Mouse (Mus musculus): ENCODE results near the gene Sfta2. TPM values are rescaled to one million over a fixed set of nuclear protein-coding genes. Genes with fewer than 3 reads are reported as not detected.

Gene Sfta2
- total RNA-seq, 2 experiments from 2014 or later = not detected

DNA sequence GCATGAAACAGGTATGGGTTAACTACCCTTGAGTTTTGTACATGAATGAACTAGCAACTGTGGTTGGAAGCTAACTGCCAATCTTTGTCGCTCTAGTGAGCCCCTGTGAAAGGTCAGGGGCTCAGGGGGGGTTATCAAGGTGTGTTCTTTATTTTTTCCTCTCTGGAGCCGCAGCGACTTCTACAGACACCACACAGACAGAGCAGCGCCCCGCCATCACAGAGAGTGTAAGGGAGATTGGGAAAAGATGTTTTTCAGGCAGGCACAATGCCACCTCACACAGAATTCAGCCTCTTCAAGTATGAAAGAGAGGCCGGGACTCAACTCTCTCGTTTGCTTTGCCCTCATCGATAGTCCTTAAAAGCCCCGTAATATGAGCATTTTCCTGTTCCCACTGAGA lies 9.2 kb upstream of the Sfta2 start:
- DNase-seq (ENCODE audit: low spot score in 2 of 2) = no peak

DNA sequence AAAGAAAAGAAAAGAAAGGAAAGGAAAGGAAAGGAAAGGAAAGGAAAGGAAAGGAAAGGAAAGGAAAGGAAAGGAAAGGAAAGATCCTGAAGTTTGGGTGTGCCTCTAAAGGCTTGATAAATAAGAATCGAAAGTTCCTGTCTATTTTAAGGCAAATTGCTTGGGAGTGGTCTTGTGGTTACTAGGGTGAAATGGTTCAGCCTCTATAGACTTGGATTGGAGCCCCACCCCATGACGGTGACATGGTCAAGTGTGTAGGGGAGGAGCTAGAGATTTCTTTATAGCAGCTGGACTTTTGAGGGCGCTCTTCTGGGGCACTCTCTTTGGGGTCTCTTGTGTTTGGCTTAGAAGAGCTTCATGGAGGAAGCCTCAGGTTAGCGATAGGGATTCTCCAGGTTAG lies 7.6 kb upstream of the Sfta2 start:
- DNase-seq (ENCODE audit: low spot score in 2 of 2) = no peak

DNA sequence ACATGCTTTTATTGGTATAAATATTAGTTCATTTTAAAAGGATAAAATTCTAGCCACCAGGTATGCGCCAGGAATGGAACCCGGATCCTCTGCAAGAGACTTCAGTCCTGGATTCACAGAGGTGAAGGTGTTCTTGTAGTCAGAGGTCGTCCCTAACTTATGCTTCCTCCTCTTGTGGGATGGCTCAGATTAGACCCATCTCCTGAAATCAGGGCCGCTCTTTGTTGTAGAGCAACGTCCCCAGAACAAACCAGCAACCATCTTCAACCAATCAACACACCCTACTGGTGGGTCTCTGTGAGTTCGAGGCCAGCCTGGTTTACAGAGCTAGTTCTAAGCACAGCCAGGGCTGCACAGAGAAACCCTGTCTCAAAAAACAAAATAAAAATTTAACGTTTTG lies 6.9 kb upstream of the Sfta2 start:
- DNase-seq (ENCODE audit: low spot score in 2 of 2) = no peak

DNA sequence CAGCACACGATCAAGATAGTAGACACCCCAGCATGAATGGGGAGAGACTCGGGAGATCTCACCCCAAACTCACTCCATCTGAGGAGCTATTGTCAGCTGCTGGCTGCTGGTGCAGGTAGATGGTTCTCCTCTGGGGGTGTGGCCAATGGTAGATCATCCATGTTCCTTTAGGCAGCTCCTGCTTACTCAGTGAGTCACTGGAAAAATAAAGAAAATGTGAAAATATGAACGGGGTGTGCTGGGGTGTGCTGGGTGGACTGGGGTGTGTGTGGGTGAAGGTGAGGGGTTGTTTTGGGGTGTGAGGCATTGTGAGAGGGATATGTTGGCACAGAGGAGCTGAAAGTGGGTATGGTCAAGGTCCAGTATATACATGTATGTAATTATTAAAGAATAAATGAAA lies 4.0 kb upstream of the Sfta2 start:
- DNase-seq (ENCODE audit: low spot score in 2 of 2) = no peak

DNA sequence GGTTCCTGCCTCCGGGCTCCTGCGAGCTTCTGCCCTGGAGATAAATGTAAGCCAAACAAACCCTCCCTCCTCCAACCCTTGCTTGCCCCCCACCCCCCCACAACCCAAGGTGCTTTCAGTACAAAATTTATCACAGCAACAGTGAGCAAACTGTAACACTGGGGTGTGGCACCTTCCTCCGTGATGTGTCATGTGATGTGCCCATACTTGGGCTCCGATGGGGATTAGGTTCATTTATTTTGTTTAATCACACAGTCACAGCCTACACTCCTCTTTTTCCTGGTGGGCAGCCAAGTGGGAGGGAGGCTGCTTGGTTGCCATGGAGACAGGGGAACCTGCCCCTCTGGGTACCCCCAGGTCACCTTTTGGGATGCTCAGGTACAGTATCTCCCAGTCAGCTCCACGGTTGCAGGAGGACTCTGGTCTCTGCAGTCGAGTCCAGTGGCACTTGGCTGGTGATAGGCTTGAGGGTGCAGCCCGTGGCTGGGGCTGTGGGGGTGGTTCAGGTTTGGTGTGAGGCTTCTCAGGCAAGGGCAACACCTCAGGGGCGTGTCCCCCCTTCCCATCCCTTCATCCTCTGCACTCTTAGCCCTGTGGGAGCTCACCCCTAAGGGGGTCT lies 496 bp downstream of the Sfta2 start:
- no peak for DNase-seq (ENCODE audit: low spot score in 2 of 2)

DNA sequence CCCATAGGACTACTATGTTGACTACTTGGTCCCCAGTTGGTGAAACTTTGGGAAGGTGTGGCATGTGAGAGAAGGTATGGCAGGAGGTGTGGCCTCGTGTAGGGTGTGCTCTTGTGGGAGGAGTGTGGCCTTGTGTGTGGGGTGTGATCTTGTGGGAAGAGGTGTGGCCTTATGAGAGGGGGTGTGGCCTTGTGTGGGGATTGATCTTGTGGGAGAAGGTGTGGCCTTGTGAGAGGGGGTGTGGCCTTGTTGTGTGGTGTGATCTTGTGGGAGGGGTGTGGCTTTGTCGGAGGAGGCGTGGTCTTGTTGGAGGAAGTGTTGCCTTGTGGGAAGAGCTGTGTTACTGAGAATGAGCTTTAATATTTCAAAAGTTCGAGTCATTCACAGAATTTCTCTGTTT lies 15.8 kb downstream of the Sfta2 start:
- DNase-seq (ENCODE audit: low spot score in 2 of 2) = no peak

DNA sequence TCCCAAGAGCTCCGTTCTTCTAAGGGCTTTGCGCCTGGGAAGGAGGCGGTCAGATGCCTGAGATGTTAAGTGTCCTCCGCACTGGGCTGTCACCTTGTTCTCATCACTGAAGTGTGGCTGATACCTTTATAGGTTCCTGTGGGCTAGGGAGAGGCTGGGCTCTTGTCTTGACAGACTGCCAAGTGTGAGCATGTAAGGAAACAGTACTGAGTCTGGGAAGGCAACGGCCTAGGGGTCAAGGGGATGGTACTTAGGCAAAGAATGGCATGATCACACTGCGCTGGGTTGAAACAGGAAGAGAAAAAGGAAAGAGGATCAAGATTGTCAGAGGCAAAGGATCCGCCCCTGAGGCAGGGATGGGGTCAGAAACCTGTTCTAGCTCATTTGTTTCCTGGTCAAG lies 25.2 kb downstream of the Sfta2 start, which contains the start of gene Gm9573:
Gene Gm9573 (minus strand): TSS at position 101 of the 400 bp plus-strand sequence.
- DNase-seq (ENCODE audit: low spot score in 2 of 2) = no peak

DNA sequence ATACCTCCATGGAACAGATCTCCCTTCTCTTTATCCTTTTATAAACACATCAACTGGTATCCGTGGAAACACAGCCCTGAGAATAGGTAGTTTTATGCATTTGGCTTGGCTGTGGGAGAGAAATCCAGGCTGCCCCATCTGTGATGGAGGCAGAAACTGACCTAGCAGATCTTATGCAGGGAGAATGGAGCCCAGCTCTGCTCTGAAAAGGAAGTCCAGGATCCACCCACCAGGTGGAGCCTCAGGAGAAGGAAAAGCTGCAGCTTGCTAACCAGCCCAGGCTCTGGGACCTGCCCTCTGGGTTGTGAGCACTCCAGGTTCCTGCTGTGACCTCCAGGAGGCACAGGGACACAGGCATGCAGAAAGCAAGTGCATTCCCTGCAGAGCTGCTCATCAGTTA lies 32.6 kb downstream of the Sfta2 start:
- no peak for DNase-seq (ENCODE audit: low spot score in 2 of 2)

DNA sequence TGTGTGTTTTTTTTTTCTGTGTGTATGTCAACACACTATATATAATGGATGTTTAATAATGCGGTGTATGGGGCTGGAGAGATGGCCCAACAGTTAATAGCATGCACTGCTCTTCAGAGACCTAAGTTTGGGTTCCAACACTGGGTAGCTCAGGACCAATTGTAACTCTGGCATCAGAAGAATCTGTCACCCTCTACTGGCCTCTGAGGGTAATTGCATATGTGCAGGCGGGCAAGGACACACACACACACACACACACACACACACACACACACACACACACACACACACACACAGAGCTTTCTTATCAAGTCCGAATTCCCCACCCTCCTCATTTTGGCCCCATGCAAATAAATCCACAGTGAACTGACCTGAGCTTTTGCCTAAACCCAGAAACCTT lies 33.9 kb downstream of the Sfta2 start:
- DNase-seq (ENCODE audit: low spot score in 2 of 2) = no peak

DNA sequence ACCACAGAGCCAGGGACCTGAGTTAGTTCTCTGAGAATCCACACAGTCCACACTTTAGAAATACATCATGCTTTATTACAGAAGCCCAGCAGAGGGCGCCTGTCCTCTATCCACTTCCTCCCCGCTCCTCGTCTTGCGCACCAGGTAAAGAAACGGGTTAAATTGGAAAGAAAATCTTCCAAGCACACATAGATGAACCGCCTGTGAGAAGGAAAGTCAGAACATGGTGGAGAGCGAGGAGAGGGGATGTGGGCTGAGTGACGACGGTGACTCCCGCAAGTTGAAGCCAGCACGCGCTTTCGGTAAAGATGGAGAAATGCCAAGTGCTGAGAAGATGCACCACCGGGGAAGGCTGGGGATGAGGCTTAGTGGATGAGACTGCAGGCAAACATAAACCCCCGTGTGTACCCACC lies 34.4 kb downstream of the Sfta2 start:
- DNase-seq (ENCODE audit: low spot score in 2 of 2) = no peak

DNA sequence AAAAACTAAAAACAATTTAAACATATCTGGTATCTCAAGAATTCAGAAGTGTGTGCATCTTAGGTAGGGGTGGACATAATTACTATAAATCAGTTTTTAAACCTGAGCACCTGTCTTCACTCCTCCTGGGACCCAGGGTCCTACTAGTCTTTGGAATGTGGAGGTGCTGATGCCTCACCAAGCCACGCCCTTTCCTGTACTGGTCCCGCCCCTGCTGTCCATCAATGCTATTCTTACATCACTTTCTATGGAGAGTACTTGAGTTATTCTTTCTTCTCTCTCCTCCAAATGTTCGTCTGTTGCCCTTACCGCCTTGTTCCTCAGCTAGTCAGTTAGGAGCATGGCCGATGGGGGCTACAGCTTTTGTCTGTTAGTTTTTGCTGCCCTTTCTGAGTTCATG lies 35.0 kb downstream of the Sfta2 start:
- no peak for DNase-seq (ENCODE audit: low spot score in 2 of 2)

DNA sequence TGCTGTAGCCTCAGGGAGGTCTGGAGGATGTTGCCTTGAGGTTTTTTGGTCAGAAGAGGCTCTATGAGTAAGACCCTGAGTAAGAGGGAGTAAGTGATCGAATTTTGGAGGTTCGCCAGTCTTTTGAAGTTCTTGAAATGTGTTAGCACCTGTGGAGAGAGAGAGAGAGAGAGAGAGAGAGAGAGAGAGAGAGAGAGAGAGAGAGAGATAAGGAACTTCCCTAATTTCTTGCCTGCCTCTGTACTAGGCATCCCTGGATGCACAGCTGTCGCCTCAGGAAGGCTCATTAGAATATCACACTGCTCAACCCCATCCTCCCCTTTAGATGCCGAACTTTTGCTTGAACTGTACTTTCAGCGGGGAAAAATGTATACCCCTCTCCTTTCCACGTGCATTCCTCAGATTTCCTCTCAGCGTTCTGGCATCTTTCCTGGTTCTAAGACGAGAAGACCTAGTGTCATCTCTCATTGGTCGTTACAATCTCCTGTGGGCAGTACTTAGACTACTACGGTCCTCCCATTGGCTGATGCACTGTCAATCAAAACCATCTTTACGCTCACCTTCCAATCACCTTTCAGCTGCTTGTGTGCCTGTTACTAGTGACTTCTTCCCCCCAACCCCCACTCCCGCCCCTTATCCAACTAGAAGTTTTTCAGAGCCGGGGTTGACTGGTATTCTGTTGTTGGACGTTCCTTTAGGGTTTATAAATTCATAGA lies 37.3 kb downstream of the Sfta2 start:
- DNase-seq (ENCODE audit: low spot score in 2 of 2) = no peak

DNA sequence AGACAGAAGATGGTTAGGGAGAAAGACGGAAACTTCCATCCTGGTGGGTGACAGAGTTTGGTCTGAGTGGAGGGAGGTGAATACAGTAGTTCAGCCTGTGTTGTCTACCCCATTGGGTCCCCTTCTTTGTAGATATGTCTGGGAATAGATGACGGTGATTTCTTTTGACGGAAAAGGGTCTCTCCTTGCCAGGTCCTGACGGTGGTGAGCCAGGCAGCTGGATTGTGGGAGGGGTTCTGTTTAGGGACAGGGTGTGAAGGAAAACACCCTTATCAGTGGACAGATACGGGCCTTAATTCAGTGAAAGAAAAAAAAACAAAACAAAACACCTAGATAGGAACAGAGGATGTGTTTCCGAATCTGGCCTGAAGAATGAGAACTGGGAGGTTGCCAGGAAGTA lies 38.0 kb downstream of the Sfta2 start:
- no peak for DNase-seq (ENCODE audit: low spot score in 2 of 2)

DNA sequence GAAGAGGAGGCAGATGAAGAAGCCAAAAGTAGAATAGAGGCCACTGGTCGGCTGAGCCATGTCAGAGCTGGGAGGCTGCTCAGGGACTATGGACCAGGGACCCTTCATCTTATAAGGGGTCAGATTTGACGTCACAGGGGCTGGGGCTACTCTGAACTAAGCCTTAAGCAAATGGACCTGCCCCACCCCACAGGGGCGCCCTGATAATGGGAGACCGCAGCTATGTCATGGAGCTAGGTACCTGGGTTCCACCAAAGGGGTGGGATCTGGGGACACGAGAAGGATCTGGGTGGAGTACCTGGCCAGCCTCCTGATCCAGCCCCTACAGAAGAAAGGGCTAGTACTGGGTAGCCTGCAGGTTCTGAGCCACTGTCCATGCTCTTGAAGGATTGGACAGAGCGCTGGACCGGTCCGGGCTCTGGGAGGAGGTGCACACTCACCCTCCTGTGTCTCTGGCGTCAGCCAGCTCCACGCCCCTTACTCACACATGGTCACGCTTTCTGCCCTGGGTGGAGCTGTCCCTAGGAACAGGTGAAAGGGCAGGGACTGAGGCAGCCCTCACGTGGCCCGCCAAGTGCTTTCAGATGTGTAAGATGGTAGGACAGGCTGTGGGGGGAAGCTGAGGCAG lies 42.4 kb downstream of the Sfta2 start, which contains the start of gene Mucl3:
Gene Mucl3 (minus strand): TSS at position 87 of the 628 bp plus-strand sequence.
- no peak for DNase-seq (ENCODE audit: low spot score in 2 of 2)

DNA sequence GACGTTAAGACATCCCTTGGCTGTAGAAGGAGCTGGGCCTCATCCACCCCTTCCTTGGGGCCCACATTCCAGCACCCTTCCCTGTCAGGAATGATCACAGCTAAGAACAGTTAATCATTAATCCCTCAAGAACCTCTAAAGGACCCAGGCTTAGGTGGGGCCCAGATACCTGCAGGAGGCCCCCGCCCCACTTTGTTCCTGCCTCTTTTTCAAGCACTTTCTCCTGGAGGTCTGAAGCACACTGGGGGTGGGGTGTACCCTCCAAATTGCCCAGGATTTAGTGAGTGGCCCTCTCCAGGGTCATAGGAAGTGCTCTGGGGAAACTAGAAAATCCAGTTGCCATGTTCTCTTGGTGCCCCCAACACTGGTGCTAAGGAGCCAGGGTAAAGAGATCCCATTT lies 48.1 kb downstream of the Sfta2 start:
- no peak for DNase-seq (ENCODE audit: low spot score in 2 of 2)

DNA sequence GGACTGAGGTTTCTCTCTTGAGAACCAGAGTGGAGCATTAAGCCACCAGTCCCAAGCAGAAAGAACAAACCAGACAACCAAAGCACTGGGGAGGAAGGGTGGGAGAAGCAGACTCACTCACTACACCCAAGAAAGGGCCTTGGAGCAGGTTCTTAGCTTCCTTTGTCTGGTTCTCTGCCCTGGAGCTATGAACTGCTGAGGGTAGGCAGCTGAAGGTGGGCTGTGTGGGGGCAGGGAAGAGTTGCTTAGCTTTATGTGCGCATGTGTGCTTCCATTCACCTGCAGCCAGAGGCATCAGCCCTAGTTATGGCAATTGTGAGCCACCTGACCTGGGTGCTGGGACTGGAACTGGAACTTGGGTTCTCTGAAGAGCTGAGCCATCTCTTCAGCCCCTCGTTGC lies 51.7 kb downstream of the Sfta2 start:
- DNase-seq (ENCODE audit: low spot score in 2 of 2) = no peak

DNA sequence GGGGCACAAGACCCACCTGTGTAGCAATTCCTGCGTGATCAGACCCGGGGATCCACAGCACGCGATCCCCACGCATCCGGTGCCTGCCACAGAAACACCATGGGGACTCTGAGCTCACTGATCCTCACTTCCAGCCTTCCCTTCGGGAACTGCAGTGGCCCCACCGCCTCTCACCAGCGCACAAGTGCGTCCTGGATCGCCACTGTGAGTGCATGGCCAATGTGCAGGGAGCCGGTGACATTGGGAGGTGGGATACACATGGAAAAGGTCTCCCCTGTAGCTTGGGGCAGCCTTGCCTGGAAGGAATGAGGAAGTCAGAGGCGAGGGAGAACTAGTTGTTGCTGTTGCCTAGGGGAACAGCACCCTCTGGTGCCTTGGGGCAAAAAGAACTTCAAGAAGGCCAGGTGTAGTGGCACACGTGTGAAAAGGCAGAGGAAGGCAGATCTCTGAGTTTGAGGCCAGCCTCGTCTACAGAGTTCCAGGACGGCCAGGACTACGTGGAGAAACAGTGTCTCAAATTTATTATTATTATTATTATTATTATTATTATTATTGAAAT lies 64.7 kb downstream of the Sfta2 start:
- DNase-seq (ENCODE audit: low spot score in 2 of 2) = no peak

DNA sequence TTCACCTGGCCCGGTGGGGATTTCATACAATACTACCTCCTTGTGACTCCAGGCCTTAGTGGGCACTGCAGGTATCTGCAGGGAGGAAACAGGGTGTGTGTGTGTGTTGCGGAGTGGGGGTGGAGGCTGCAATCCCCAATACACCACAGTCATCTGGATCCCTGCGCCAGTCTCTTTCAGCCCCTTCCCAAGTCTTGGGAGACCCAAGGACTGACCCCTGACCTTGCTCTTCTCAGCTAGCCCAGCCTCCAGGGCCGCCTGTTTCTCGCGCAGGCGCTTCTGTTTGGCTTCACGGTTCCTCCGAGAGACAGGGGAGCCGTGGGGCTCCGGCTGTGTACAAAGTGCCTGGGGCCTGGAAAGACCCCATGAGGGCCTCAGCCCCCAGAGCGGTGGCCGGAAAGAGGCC lies 65.5 kb downstream of the Sfta2 start:
- no peak for DNase-seq (ENCODE audit: low spot score in 2 of 2)

DNA sequence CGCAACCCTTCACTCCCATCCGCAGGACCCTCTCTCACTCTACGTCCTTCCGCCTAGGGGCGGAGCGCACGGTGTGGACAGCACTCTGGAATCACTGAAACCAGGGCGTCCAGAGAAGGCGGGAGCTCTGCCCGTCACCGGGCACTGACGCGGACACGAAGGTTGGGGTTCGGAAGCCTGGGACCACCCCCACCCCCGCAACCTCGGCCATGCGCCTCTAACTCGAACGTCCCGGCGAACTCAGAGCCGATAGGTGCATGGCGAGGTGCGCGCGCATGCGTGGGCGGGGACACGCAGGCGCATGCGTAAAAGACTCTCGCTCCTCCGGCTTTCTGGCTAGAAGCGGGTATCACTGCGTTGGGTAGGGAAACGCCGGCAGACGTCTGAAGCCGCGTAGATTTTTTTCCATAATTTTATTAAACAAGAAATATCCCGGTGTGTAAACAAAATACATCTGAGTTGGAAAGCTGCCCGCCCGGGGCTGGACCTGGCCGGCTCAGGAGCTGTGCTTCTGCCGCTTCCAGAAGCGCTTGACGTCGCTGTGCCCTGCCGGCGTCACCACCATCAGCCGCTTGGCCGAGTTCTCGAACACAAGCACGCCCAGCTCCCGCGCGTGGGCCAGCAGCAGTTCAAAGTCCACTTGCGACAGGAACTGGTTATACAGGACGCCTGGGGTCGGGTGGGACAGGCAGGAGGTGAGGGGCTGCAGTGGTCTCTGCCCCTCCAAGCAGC lies 66.2 kb downstream of the Sfta2 start, which contains the start of gene Vars2:
Gene Vars2 (minus strand): TSS at position 259 of the 732 bp plus-strand sequence.
- DNase-seq (ENCODE audit: low spot score in 2 of 2) = peak; percentile 93 to 96

DNA sequence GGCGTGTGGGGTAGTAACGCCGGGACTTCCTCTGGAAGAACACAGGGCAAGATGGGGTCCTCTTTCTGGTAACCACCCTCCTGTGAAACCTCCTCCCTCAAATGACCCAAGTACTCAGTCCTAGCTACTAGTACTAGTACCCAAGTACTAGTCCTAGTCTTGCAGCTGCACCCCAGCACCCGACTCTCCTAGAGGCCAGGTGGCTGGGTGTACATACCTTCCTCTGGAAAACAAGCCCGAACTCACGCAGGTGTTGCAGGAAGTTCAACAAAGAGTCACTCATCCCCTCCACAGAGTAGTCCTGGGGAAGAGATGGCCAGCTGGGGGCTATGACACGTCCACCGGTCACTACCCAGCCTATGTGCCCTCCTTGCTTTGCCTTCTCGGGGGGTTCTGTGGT lies 68.4 kb downstream of the Sfta2 start:
- DNase-seq (ENCODE audit: low spot score in 2 of 2) = no peak

DNA sequence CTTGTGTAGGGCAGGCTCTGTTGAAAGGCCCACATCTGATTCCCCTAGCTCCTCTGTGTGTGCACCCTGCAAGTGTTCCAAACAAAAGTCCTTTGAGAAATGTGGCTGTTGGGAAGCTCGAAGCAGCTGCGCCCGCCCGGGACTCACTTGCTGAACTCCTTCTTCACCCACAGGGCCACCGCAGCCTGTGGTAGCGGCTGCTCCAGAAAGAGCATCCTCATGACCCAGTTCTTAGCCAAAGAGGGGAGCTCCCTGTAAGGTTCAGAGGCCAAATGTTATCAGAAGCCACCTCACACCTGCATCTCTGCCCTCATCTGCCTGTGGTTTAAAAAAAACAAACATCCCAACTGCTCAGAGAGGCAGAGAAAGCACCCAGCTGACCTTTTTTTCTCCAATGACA lies 70.5 kb downstream of the Sfta2 start:
- no peak for DNase-seq (ENCODE audit: low spot score in 2 of 2)
